Mouse (Mus musculus): Measurements from ENCODE around the gene Sirt2. TPM values are rescaled to one million over a fixed set of nuclear protein-coding genes. Genes with fewer than 3 reads are reported as not detected.

The Sirt2 gene
- polyA plus RNA-seq, 1 experiment, result 100.0 TPM

DNA sequence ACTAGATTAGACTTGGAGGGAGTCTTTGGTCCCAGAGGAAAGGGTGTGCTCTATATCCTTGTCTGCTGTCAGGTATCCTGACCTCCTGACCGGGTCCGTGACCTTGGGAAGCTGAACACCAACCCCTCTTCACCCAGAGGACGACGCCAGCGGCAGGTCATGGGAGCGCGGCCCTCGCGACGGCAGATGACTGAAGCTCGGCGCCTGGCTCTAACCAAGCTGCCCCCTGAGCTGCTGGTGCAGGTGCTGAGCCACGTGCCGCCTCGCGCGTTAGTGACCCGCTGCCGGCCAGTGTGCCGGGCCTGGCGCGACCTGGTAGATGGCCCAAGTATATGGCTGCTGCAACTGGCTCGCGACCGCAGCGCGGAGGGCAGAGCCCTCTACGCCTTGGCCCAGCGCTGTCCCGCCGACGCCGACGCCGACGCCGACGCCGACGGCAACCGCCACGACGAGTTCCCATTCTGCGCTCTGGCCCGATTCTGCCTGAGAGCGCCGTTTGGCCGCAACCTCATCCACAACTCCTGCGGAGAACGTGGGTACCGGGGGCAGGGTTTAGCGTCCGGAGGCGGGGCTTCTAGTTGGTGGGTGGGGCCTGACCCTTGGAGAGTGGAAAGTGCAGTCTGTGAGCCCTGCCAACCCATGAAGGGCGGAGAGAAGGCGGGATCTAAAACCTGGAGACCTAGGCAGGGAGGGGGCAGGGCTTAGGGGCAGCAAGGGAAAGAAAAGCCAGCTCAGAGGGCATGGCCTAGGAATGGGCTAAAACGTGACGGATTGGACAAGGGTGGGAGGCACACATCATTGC is 34.0 kb upstream of the Sirt2 start:
- no peaks in the 10 kb centered on the region for H3K79me2 ChIP-seq (ENCODE audit: control insufficient read depth, insufficient read depth)
- TF ChIP-seq POLR2AphosphoS2 (IDR thresholded peaks at IDR 0.05; ENCODE audit: insufficient read length, low read depth), result no peak
- TF ChIP-seq POLR2A (IDR thresholded peaks at IDR 0.05; ENCODE audit: insufficient read length, low read depth), result no peak
- TF ChIP-seq SRF (IDR thresholded peaks at IDR 0.05; ENCODE audit: control insufficient read depth, insufficient read length, low read depth), result no peak
- TF ChIP-seq TCF12 (IDR thresholded peaks at IDR 0.05; ENCODE audit: insufficient read depth, poor library complexity, severe bottlenecking), result no peak
- no peak for TF ChIP-seq REST (IDR thresholded peaks at IDR 0.05; ENCODE audit: insufficient read depth, insufficient read length)
- TF ChIP-seq CEBPB (IDR thresholded peaks at IDR 0.05; ENCODE audit: insufficient read depth, poor library complexity, severe bottlenecking), result no peak
- no peak for TF ChIP-seq MYOD1 (IDR thresholded peaks at IDR 0.05; ENCODE audit: control insufficient read depth in 1 of 3, insufficient read length in 2 of 3, low read depth in 2 of 3)
- no peak for TF ChIP-seq USF1 (IDR thresholded peaks at IDR 0.05; ENCODE audit: low read depth)
- TF ChIP-seq MYOG (IDR thresholded peaks at IDR 0.05; ENCODE audit: control insufficient read depth in 1 of 3, insufficient read depth in 1 of 3, insufficient read length in 2 of 3, low read depth in 2 of 3), result no peak
- no peak for TF ChIP-seq MAX (IDR thresholded peaks at IDR 0.05; ENCODE audit: low read depth)
- TF ChIP-seq E2F4 (IDR thresholded peaks at IDR 0.05; ENCODE audit: insufficient read depth), result no peak
- TF ChIP-seq TCF3 (IDR thresholded peaks at IDR 0.05; ENCODE audit: insufficient read length, low read depth), result no peak
- H3K27me3 ChIP-seq (ENCODE audit: control insufficient read depth, insufficient read depth, insufficient read length), result no peaks in the 10 kb centered on the region
- peaks cover 9% of the 10 kb centered on the region for H3K36me3 ChIP-seq (ENCODE audit: control insufficient read depth, insufficient read depth)
- H3ac ChIP-seq (ENCODE audit: control insufficient read depth, insufficient read length), result no peak overlapping the region
- no peak overlapping the region for H3K4me2 ChIP-seq (ENCODE audit: low read depth)
- no peak overlapping the region for H3K4me3 ChIP-seq

DNA sequence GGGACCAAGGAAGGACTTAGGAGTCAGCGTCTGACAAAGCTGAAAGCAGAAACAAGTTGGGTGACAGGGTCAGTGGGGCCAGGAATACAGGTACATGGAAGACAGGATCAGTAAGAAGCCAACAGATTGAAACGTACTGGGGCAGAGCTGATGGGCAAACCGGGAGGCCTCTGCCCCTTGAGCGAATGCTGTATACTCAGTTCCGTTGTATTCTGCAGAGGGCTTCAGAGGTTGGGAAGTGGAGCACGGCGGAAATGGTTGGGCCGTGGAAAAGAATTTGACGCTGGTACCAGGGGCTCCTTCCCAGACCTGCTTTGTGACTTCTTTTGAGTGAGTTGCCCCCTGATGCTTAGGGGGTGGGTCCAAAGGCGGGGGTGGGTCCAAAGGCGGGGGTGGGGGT is 33.3 kb upstream of the Sirt2 start:
- peaks cover 13% of the 10 kb centered on the region for H3K36me3 ChIP-seq (ENCODE audit: control insufficient read depth, insufficient read depth)
- H3K79me2 ChIP-seq (ENCODE audit: control insufficient read depth, insufficient read depth), result no peaks in the 10 kb centered on the region
- no peak for TF ChIP-seq SRF (IDR thresholded peaks at IDR 0.05; ENCODE audit: control insufficient read depth, insufficient read length, low read depth)
- TF ChIP-seq CEBPB (IDR thresholded peaks at IDR 0.05; ENCODE audit: insufficient read depth, poor library complexity, severe bottlenecking), result no peak
- TF ChIP-seq MAX (IDR thresholded peaks at IDR 0.05; ENCODE audit: low read depth), result no peak
- TF ChIP-seq POLR2A (IDR thresholded peaks at IDR 0.05; ENCODE audit: insufficient read length, low read depth), result no peak
- no peak for TF ChIP-seq MYOD1 (IDR thresholded peaks at IDR 0.05; ENCODE audit: control insufficient read depth in 1 of 3, insufficient read length in 2 of 3, low read depth in 2 of 3)
- no peak for TF ChIP-seq TCF3 (IDR thresholded peaks at IDR 0.05; ENCODE audit: insufficient read length, low read depth)
- no peaks in the 10 kb centered on the region for H3K27me3 ChIP-seq (ENCODE audit: control insufficient read depth, insufficient read depth, insufficient read length)
- no peak overlapping the region for H3ac ChIP-seq (ENCODE audit: control insufficient read depth, insufficient read length)
- no peak overlapping the region for H3K4me2 ChIP-seq (ENCODE audit: low read depth)
- no peak overlapping the region for H3K4me3 ChIP-seq

GRCm38 (mm10) chr7:28735701-28736100 is 30.8 kb upstream of the Sirt2 start:
- H3K27me3 ChIP-seq (ENCODE audit: control insufficient read depth, insufficient read depth, insufficient read length), result no peaks in the 10 kb centered on the region
- no peak overlapping the region for H3ac ChIP-seq (ENCODE audit: control insufficient read depth, insufficient read length)
- no peaks in the 10 kb centered on the region for H3K79me2 ChIP-seq (ENCODE audit: control insufficient read depth, insufficient read depth)
- H3K36me3 ChIP-seq (ENCODE audit: control insufficient read depth, insufficient read depth), result peaks cover 13% of the 10 kb centered on the region
- H3K4me2 ChIP-seq (ENCODE audit: low read depth), result no peak overlapping the region
- TF ChIP-seq CEBPB (IDR thresholded peaks at IDR 0.05; ENCODE audit: insufficient read depth, poor library complexity, severe bottlenecking), result no peak
- no peak for TF ChIP-seq E2F4 (IDR thresholded peaks at IDR 0.05; ENCODE audit: insufficient read depth)
- no peak for TF ChIP-seq TCF3 (IDR thresholded peaks at IDR 0.05; ENCODE audit: insufficient read length, low read depth)
- H3K4me3 ChIP-seq, result no peak overlapping the region

DNA sequence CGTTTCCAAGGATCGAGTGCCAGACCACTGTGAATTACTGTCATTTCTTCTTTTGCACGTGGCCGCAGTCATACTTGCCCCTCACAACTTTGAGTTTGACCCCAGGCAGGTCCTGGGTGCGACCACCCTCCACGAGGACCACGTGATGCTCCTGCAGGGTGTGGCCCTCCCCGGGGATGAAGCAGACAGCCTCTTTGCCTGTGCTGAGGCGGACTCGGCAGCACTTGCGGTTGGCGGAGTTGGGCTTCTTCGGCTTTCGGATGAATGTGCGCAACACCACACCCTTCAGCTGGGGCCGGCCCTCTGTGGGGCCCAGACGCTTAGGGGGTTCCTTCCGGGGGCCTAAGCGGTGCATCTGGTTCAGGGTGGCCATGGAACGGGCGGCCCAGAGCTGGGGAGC is 26.7 kb upstream of the Sirt2 start:
- no peaks in the 10 kb centered on the region for H3K27me3 ChIP-seq (ENCODE audit: control insufficient read depth, insufficient read depth, insufficient read length)
- peaks cover 13% of the 10 kb centered on the region for H3K36me3 ChIP-seq (ENCODE audit: control insufficient read depth, insufficient read depth)
- no peak overlapping the region for H3K4me3 ChIP-seq
- H3K4me2 ChIP-seq (ENCODE audit: low read depth), result no peak overlapping the region
- H3ac ChIP-seq (ENCODE audit: control insufficient read depth, insufficient read length), result no peak overlapping the region
- TF ChIP-seq CEBPB (IDR thresholded peaks at IDR 0.05; ENCODE audit: insufficient read depth, poor library complexity, severe bottlenecking), result no peak
- peak; percentile 31 for TF ChIP-seq POLR2AphosphoS2 (IDR thresholded peaks at IDR 0.05; ENCODE audit: insufficient read length, low read depth)
- H3K79me2 ChIP-seq (ENCODE audit: control insufficient read depth, insufficient read depth), result no peaks in the 10 kb centered on the region

DNA sequence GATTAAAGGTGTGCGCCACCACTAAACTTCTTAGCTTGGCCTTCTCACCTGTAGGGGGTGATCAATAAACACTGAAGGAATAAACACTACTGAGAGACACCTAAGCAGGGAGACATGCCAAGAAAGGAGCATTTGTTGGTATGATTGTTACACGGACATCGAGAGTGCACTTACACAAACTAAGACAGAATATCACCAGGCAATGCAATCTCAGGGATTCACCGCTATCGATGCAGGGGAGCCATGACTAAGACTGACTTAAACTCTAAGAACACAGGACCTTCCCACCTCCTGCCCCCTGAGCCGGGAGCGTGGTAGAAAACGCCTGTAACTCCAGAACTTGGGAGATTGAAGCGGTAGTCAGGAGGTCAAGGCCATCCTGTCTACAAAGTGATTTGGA is 25.6 kb upstream of the Sirt2 start:
- Histone ChIP-seq H3K27me3 (ENCODE audit: control insufficient read depth, insufficient read depth, insufficient read length) (no peaks in the 10 kb centered on the region), H3K4me2 (ENCODE audit: low read depth) (peak overlapping the region; percentile 88), H3ac (ENCODE audit: control insufficient read depth, insufficient read length) (peak overlapping the region; percentile 54), H3K4me3 (peak overlapping the region; percentile 73), H3K79me2 (ENCODE audit: control insufficient read depth, insufficient read depth) (no peaks in the 10 kb centered on the region), H3K36me3 (ENCODE audit: control insufficient read depth, insufficient read depth) (peaks cover 10% of the 10 kb centered on the region)
- TF ChIP-seq CEBPB (IDR thresholded peaks at IDR 0.05; ENCODE audit: insufficient read depth, poor library complexity, severe bottlenecking) (no peak), MAX (IDR thresholded peaks at IDR 0.05; ENCODE audit: low read depth) (no peak), TCF3 (IDR thresholded peaks at IDR 0.05; ENCODE audit: insufficient read length, low read depth) (no peak), USF1 (IDR thresholded peaks at IDR 0.05; ENCODE audit: low read depth) (no peak), MYOD1 (IDR thresholded peaks at IDR 0.05; ENCODE audit: control insufficient read depth in 1 of 3, insufficient read length in 2 of 3, low read depth in 2 of 3) (no peak), POLR2AphosphoS2 (IDR thresholded peaks at IDR 0.05; ENCODE audit: insufficient read length, low read depth) (no peak), REST (IDR thresholded peaks at IDR 0.05; ENCODE audit: insufficient read depth, insufficient read length) (no peak), POLR2A (IDR thresholded peaks at IDR 0.05; ENCODE audit: insufficient read length, low read depth) (no peak), E2F4 (IDR thresholded peaks at IDR 0.05; ENCODE audit: insufficient read depth) (no peak), MYOG (IDR thresholded peaks at IDR 0.05; ENCODE audit: control insufficient read depth in 1 of 3, insufficient read depth in 1 of 3, insufficient read length in 2 of 3, low read depth in 2 of 3) (no peak), SRF (IDR thresholded peaks at IDR 0.05; ENCODE audit: control insufficient read depth, insufficient read length, low read depth) (no peak), TCF12 (IDR thresholded peaks at IDR 0.05; ENCODE audit: insufficient read depth, poor library complexity, severe bottlenecking) (no peak)

Data from myocyte (in vitro differentiated cells).